Mouse (Mus musculus) mouse embryonic stem cell (cell line): ENCODE data around the gene Spef1.

Experiments used
- in situ Hi-C, 2 experiments: fragments of 300-500 bp; cut with MboI; formaldehyde crosslinking; loops; 1 replicate in 1 of 2; 3 replicates in 1 of 2; pipeline ENCODE4 v1.14.3; 2019 to 2020; ENCODE audit warnings: low sequenced_read_pairs in 2 of 2, low pct_unique_long_range_greater_than_20kb in 1 of 2, mixed read lengths in 1 of 2; ENCODE audit not compliant: unreplicated experiment in 1 of 2

Gene Spef1

DNA sequence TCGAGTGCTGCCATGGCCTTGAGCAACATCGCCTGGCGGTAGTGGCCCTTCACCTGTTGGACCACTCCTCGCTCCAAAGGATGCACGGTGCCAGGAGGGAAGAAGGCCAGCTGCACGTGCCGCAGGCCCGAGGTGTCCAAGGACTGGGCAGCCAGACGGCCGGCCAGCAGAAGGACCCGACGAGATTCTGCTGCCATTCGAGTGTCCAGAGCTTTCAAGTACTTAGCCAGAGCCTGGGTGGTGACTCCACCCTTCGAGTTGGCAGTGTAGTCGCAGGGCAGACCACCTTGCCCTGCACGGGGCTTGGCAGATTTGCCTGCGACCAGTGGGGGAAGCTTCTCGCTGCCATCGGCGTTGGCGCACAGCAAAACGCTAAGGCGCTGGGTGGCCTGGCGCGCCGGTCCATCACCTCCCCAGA, 8.2 kb downstream of the Spef1 start:
- in situ Hi-C loops = no loop called here

DNA sequence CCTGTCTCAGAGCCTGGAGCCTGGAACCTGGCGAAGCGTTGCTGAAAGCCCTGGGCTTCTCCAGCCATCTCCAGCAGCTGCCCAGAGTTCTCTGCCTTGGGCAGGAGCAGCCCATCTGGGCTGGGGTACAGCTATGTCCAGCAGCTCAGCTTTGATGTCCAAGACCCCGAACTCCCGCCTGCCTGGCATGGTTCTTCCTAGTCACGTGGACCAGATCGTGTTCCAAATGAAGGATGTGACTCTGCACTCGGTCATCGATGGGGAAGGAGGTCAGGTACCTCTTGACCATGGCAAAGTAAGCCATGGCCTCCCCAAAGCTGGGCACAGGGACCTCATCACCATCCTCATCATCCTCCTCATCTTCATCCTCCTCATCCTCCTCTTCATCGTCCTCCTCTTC, 9.2 kb downstream of the Spef1 start:
- in situ Hi-C loops = no loop called here

DNA sequence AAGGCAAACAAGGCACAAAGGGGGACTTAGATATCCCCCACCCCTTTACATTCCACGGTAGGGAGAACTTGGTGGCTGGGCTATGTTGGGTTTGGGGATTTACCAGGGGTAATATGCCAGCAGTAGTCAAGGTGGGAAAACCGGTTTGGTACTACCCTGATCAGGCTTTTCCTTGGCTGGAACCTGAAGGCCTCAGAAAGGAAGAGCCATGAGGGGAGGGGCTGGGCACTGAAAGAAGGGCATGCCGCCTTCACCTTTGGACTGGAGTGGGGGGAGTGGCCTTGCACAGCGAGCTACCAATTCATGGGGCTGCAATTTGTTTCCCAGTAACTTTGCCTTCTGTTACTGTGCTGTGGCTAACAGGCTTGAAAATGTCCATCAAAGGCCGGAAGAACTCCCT, 10.6 kb downstream of the Spef1 start:
- in situ Hi-C loops = no loop called here

DNA sequence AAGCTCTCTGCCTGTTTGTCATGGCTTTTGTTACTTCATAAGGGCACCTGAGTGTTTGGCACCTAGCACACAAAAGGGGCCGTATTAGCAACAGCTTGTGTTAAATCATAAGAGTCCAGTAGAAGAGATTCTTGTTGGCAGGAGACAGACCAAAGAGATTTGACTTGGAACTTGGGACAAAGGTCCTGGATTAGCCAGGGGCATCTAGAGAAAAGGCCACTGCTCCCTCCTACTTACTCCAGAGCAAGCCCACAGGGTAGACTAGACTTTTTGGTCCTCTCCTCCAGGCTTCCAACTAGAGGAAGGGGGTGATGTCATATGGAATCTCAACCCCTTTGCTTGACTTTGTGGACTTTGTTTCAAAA, 11.2 kb downstream of the Spef1 start:
- in situ Hi-C loops = no loop called here

DNA sequence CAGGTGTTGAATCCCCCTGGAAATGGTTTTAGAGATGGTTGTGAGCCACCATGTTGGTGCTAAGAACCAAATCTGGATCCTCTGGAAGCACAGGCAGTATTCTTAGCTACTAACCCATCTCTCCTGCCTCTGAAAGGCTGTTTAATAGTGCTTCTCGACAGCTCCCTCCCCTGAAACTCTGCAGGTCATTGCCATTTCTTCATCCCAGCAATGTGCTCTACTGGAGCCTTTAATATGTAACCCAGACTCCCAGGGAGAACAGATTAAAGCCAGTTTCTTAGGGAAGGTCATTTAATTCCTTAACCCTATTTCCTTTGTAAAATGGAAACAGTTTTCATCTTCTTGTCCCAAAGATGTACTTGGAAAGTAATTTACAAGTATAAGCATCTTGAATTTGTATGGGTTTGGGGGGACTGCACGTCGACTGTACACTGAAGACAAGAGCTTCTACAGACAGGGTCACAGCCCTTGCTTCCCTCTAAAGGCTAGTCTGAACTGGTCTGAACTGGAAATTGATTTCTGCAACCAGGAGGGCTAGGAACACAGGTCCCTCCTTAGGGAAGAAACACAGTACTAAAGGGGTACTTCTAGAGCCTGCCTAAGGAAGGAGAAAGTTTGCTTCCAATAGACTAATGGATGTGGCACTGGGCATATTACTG, 11.7 kb downstream of the Spef1 start:
- in situ Hi-C loops = no loop called here

DNA sequence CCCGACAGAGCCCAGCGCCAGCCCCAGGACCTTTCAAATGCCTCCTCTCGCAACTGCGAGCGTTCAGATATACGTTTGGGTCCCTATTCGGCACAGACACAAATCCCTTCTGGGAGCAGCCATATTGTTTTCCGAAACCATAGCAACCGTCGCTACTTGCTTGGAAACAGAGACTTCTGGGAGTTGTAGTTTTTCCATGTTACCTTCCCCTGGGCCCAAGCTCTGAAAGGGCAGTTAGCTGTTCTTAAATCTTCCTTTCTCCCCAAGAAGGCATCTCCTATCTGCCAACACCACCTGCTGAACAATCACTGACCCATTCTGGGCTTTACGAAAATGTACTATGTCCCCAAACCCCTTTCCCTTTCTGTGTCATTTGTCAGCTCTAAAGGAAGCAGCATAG, 12.4 kb downstream of the Spef1 start:
- in situ Hi-C loops = no loop called here

DNA sequence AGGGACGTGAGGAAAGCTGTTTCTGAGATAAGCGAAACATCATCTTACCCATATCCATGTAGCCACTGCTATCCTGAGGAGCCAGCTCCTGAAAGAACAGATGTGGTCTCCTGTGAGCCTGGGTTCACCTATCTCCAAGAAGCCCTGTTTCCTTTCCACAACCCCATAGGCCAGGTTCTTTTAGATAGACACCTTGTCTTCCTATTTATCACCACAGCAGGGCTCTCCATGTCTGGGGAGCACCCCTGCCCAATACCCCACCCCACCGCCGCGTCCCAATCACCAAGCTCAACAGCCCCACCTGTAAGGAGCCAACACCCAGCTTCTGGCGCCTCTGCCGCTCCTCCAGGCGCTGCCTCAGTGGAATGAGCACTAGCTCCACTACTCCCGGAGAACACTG, 14.8 kb downstream of the Spef1 start:
- in situ Hi-C loops = no loop called here

DNA sequence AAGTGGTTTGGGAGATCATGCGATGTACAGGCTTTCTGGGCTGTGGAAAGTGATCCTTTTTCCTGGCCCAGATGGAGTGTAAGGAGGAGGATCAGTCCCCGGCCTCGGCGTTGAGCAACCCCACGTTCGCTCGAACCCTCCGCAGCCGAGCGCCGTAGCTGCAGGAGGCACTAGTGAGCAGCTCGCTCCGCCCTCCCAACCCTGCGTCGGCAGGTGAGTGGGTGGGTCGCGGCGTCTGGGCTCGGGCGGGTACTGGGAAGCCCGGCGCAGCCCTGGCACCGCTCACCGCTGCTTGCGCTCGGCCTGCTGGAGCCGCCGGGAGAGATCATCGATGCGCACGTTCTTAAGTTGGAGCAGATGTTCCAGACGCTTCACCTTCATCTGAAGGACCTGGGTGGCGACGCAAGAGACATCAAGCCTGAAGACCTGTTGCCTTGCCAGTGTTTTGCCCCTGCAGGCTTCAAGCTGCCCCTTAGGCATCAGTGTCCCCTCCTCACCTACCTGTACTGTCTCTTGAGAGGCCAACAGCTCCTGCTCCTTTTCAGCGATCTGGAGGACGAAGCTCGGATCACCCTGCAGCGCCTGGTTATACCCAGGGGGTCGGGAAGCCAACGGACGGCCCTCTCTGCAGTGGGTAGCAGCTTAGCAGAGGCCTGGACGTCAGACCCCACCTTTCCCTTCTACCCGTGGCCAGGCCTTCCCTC, 15.5 kb downstream of the Spef1 start:
- in situ Hi-C loops = no loop called here

DNA sequence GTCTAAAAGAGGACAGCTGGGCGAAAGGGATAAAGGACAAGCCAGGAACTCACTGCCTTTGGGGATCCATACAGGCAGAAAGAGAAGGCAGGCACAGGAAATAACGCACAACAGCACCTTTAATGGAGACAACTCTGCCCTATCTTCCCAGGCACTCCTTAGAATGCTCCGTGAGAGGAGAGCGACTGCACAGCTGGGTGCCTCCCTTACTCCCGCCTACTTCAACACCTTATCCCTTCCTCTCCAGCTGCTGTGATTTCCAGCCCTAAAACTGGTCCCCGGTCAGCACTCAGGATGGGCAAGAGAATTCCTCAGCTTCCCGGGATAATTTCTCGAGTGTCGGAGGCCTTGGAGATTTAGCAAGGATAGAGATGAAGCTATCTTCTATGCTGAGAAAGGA, 16.1 kb downstream of the Spef1 start:
- in situ Hi-C loops = no loop called here

DNA sequence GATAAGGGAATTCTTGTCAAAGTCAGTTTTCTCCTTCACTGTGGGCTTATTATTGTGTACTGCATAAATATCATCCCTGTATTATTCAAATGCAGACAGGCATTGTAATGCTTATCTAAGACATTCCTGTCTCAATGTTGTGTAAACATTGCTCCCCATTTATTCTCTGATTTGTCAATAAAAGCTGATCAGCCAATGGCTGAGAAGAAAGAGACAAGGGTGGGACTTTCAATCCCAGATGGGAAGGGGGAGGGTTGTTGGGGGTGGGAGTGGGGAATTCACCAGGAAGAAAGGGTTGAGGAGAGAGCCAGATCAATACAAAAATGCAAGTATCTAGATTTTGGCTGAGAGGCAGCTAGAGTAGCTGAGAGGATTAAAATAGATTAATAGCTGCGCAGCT, 18.2 kb downstream of the Spef1 start:
- in situ Hi-C loops = no loop called here

DNA sequence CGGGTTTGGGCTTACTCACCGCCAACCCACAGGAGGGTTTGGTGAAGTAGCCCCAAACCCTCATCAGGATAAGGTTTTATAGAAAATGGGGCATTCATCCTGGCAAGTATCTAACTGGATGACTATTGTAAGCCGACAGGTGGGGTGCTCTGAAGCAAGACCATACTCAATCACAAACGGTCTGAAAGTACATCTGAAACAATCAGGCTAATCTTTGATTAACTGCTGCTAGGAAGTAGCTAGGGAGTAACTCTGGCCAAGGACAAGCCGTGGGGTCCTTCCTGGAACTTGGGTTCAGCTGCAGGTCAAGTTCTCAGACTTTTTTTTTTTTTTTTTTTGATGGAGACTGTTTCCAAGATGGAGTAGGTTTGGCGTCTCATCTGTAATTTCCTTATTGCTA, 19.1 kb downstream of the Spef1 start:
- in situ Hi-C loops = no loop called here

DNA sequence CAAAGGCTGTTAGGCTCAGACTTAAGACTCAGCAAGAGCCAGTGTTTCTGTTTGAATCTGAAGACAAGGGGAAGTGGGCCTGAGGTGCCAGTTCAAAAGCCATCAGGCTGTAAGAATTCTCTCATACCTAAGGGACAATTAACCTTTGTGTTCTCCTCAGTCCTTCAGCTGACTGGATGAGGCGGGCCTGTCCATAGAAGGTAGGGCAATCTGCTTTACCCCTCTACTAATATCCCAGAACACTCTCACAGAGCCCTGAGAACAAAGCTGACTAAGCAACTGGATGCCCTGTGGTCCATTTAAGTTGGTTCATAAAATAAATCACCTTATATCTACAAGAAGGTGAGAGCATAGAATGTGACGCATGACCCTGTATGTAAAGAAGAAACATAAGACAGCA, 20.9 kb downstream of the Spef1 start:
- in situ Hi-C loops = no loop called here

DNA sequence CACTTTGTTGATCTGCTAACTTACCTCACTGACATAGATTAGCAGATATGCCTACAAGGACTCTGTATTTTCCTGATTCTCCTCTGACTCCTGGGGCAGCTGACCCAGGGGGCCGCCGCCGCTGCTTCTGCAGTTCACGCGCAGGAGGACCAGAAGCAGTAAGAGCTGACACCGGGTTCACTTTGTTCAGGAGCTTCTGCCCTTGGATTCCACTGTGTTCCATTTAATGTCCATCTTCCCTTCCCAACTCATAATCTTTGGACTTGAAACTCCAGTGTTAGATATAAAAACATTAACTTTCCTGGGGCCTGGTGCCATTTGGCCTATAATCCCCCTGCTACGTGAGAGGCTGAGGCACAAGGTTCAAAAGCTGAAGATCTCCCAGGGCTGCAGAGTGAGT, 23.2 kb downstream of the Spef1 start:
- in situ Hi-C loops = no loop called here

DNA sequence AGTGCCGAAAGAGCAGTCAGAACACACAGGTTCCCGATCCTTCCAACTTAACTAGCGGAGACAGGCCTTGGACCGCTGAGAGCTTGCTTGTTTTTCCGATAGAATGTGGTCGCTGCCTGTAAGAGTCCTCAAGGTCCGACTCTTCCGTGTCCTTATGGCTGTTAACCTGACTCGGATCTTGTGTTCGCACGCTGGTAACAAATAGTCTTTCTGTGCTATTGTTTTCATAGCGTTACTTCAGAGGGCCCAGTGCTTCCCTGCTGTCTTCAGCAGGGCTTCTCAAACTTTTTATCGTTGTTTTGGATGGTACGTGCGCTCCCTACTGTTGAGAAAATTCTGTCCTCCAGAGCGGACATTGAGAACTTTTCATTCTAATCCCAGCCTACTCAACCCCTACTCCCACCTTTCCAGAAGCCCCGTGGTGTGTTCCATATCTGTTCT, 26.4 kb downstream of the Spef1 start:
- in situ Hi-C loops = no loop called here

DNA sequence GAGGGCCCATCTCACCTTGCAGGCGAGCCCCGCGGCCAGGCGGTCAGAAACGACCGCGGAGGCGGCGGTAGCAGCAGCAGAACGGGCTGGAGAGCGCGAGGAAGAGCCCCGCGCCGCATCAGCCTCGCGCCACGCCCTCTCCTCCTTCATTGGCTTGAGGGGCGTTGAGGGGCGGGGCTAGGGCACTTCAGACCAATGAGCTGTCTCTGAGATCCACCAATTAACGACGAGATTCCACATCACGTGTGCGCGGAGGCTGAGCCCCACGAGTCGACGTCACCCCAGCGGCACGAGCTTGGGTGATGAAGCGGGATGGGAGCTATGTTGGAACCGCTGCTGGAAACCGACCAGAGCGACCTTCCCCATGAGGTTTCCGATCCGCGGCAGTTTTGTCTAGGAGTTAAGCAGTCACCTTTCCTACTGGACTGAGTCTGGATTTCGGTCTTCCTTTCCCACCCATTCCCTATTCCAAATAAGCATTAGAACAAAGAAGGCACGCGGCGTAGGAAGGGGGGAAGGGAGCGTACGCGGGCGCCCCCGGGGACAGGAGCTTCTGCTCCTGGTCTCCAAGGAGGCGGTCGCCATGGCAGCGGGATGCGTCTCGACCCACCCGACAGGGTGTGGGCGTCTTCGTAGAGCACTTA, 27.0 kb downstream of the Spef1 start, which contains the start of gene 1700037H04Rik:
TSS of gene 1700037H04Rik (minus strand) at position 144 of the 644 bp plus-strand sequence.
- in situ Hi-C loops = no loop called here

DNA sequence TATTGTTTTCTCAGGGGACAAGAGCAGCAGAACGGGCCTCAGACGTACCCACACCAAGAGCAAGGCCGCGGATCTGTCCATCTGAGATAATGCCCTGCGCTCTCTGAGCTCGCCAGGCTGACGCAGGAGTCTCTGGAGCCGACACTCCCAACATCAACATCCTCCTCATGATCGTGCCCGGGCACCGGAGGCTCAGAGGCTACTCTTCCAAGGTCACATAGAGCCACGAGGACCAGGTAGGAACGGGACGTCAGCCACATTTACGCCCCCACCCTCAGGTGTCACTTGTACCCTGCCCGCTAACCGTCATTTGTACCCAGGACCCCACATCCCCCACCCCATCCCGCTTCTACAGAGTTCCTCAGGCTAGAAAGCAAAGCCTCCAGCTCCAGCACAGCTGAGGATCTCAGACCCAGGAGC, 27.6 kb downstream of the Spef1 start:
- in situ Hi-C loops = no loop called here

DNA sequence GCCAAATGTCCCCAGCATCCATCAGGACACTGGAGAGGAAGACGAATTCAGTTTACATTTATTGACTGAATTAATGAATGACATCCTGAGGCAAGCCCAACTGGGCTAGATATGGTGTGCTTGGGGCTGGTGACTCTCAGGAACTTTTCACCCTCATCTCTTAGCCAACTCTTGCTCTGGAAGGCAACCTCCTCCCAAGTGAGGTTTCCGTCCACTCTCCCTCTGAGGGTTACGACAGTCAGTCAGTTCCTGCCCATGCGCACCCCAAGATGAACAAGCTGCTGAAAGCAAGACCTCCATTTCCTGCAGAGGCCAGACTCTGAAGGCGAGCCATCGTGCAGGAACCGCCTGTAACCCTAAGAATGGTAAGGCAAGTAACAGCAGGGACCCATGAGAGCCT, 30.1 kb downstream of the Spef1 start:
- in situ Hi-C loops = no loop called here

DNA sequence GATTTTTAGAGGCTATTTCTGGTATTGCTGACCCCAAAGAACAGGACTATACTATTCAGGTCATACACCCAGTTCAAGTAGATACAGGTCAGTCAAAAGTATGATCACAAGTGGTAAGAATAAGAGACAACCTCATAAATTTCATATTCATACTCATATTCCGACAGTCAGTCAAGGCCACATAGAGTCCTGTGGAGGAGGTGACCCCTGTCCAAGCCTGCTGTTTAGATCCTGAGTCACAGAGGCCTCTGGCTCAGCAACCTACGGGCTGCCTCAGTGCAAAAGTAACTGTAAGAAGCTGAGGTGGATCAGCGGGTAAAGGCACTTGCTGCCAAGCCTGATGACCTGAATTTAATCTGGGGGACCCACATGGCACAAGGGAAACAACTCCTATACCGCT, 33.0 kb downstream of the Spef1 start:
- in situ Hi-C loops = no loop called here

DNA sequence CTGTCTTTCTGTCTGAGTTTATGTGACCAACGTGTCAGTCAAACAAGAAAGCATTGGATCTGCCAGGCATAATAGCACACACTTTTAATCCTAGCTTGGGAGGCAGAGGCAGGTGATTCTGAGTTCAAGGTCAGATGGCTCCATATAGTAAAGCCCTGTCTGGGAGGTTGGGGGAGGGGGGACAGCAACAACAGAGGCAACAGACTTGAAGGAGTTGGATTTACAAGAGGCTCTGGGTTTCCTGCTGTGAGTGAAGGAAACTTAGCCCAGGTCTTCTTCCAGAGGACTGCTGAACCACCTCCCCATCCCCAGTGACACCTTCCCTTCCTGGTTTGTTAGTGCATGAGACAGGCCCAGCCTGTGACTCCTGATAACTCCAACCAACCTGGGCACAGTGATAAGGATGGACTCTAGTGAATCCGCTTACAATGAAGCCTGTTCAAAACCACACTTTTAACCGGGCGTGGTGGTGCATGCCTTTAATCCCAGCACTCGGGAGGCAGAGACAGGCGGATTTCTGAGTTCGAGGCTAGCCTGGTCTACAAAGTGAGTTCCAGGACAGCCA, 34.8 kb downstream of the Spef1 start:
- in situ Hi-C loops = no loop called here

DNA sequence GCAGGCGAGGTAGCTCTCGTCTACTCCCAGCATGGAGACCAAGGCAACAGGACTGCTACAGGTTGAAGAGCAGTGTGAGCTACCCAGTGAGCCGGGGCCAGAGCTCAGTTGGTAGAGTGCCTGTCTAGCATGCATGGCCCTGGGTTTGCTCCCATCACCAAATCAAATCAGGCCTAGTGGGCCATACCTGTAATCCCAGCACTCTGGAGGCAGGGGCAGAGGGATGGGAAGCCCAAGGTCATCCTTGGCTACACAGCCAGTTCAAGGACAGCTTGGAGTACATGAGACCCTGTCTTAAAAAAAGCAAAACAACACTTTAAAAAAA, 37.9 kb downstream of the Spef1 start:
- in situ Hi-C loops = no loop called here
